Mouse (Mus musculus) megakaryocyte, adult 5-6 weeks (primary cell): ENCODE results near the gene Cntnap1. TPM values are rescaled to one million over a fixed set of nuclear protein-coding genes. Genes with fewer than 3 reads are reported as not detected.
"Not testable (repeated sequence)": the region's sequence is repeated elsewhere in the genome, so short reads cannot be mapped to it uniquely, and the experiment has no call there.

Experiments
- ATAC-seq: 2 replicates; pipeline ENCODE4 v1.8.0; 2016; ENCODE audit warnings: mild to moderate bottlenecking, inconsistent platforms; ENCODE audit not compliant: poor library complexity, severe bottlenecking
- total RNA-seq, 2 experiments: library from RNA; stranded (forward) in 1 of 2; stranded (reverse) in 1 of 2; fragments of 153-499, 151-499 nt in 1 of 2; fragments of 221-1000, 200-1000 nt in 1 of 2; gene quantifications; 2 replicates each; pipeline versions ENCODE4 v1.2.3 to v1.2.4; 2015 to 2017

The Cntnap1 gene
- total RNA-seq, 2 experiments from 2014 or later = 0.07 TPM; not detected in 1

GRCm38 (mm10) chr11:101149178-101150105, 20.9 kb upstream of the Cntnap1 start:
- no peak for ATAC-seq

GRCm38 (mm10) chr11:101151063-101151462, 19.3 kb upstream of the Cntnap1 start:
- no peak for ATAC-seq

GRCm38 (mm10) chr11:101152825-101153224, 17.5 kb upstream of the Cntnap1 start:
- ATAC-seq = no peak

GRCm38 (mm10) chr11:101154648-101155047, 15.7 kb upstream of the Cntnap1 start:
- ATAC-seq = no peak

- no peak for ATAC-seq
Measured at GRCm38 (mm10) chr11:101155151-101155550, 15.2 kb upstream of the Cntnap1 start.

- no peak for ATAC-seq
Measured at GRCm38 (mm10) chr11:101155728-101156371, 14.5 kb upstream of the Cntnap1 start, which contains the start of gene Tubg2. Tubg2 (plus strand) TSS chr11:101155907.

- ATAC-seq = not testable (repeated sequence)
Measured at GRCm38 (mm10) chr11:101160151-101160550, 10.2 kb upstream of the Cntnap1 start.

GRCm38 (mm10) chr11:101160981-101161505, 9.3 kb upstream of the Cntnap1 start:
- ATAC-seq = not testable (repeated sequence)

GRCm38 (mm10) chr11:101161551-101161950, 8.8 kb upstream of the Cntnap1 start:
- no peak for ATAC-seq

GRCm38 (mm10) chr11:101162301-101162700, 8.0 kb upstream of the Cntnap1 start:
- ATAC-seq = no peak

GRCm38 (mm10) chr11:101162772-101163171, 7.6 kb upstream of the Cntnap1 start:
- ATAC-seq = no peak

- no peak for ATAC-seq
Measured at GRCm38 (mm10) chr11:101163476-101164350, 6.6 kb upstream of the Cntnap1 start.

GRCm38 (mm10) chr11:101164351-101164665, 6.0 kb upstream of the Cntnap1 start:
- ATAC-seq = no peak

GRCm38 (mm10) chr11:101164677-101165580, 5.4 kb upstream of the Cntnap1 start:
- ATAC-seq = no peak

- ATAC-seq = no peak
Measured at GRCm38 (mm10) chr11:101166357-101166756, 4.0 kb upstream of the Cntnap1 start.

GRCm38 (mm10) chr11:101167211-101167962, 2.9 kb upstream of the Cntnap1 start:
- ATAC-seq = no peak

GRCm38 (mm10) chr11:101167963-101168300, 2.4 kb upstream of the Cntnap1 start:
- ATAC-seq = no peak

GRCm38 (mm10) chr11:101168301-101168980, 1.9 kb upstream of the Cntnap1 start:
- no peak for ATAC-seq
